Mouse (Mus musculus): Measurements from ENCODE around the gene Gm49378. TPM values are rescaled to one million over a fixed set of nuclear protein-coding genes. Genes with fewer than 3 reads are reported as not detected.

The Gm49378 gene
- polyA plus RNA-seq, 2 experiments from 2014 or later: 0.98 TPM; not detected in 1

DNA sequence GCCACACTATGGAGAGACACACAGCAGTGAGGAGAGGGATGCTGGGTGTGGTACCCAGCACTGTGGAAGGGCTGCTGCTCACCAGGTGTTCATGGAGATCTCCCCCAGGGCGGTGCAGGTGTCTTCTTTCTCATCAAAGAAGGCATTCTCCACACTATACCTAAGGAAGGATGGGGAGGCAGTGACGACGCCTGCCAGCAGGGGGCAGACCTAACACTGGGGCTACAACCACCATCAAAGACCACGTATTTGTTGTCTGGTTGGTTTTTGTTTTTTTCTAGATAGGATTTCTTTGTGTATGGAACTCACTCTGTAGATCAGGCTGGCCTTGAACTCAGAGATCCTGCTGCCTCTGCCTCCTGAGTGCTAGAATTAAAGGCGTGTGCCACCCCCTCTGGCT lies 8.4 kb downstream of the Gm49378 start:
- ATAC-seq: peak; percentile 80

DNA sequence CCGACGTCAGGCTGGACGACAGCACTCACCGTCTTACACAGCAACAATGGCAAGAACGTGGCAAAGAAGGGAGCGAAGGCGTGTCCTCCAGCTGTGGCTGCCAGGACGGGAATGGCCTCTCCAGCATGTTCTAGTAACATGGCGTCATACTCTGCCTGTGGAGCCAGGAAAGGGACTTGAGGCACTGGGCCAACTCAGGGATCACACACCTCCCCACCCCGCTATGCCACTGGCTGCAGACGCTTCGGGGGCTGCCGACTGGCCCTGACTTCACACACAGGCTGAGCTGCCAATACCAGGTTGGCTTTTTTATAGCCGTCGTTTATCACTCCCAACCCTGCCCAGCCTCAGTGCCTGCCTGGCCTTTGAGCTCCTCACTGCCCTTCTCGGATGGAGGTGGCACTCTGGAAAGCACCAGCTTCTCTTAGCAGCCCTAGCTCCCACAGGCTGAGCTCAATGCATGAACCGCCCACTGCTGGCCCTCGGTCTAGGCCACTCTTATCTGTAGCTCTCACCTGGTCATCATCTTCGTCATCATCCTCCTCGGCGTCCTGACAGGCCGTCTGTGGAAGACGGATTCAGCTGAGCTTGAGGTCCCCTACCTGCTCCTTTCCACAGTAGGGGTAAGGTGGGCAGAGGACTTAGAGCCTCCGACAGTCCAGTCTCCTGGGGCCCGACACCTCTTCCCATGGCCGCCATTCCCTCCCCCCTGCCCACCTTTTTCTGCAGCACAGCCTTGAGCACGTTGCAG lies 9.4 kb downstream of the Gm49378 start:
- ATAC-seq: no peak

DNA sequence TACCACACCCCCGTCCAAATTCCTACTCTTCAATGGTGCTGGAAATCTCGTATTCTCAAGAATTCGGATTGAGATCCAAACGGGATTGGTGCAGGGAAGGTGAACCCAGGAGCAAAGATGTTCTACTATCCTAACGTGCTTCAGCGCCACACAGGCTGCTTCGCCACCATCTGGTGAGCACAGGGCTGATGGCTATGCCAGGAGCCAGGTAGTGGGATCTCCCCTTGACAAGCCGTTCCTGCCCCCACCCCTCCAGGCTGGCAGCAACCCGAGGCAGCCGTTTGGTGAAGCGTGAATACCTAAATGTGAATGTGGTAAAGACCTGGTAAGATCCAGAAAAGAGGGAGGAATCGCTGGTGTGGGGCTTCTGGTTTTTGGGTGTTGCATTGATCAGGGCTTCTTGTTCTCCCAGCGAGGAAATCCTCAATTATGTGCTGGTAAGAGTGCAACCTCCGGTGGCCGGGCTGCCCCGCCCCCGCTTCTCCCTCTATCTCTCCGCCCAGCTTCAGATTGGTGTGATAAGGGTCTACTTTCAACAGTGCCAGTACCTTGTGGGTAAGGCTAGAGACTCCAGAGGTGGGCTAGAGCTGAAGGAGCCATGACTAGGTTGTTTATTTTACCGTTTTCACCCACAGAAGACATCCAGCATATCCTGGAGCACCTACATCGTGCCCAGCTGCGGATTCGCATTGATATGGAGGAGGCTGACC lies 19.1 kb downstream of the Gm49378 start:
- ATAC-seq: peak; percentile 27

DNA sequence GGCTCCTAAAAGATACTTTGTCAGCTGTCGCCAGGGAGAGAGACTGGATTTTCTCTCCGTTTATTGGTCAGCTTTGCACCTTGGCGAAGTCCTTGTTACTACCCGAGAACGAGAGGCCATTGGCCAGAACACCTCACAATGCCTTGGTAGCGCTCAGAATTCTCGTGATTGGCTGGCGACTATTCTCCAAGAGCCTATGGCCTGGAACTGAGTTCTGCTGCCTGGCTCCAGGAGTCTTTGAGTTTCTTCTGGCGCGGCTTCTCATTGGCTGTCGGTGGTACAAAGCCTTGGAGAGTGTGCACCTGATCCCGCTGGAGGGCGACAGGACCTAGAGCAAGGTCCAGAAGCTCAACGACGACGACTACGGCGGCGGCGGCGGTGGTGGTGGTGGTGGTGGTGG lies 19.9 kb downstream of the Gm49378 start, which contains the start of gene Rec8:
Gene Rec8 (plus strand): TSS at position 216 of the 400 bp plus-strand sequence.
- ATAC-seq: peak; percentile 92

DNA sequence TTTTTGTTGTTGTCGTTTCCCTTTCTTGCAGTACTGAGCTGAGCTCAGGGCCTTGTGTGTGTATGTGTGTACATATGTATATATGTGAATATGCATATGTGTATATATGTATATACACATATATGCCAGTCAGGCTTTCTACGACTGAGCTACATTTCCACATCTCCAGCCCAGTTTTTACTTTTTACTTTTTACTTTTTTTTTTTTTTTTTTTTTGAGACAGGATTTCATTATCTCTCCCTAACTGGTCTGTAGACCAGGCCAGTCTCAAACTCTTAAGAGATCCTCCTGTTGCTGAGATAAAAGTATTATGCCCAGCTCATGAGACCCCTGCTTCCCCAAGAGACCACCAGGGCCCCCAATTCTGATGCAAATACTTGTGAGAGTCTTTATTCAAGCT lies 20.9 kb downstream of the Gm49378 start:
- no peak for ATAC-seq

DNA sequence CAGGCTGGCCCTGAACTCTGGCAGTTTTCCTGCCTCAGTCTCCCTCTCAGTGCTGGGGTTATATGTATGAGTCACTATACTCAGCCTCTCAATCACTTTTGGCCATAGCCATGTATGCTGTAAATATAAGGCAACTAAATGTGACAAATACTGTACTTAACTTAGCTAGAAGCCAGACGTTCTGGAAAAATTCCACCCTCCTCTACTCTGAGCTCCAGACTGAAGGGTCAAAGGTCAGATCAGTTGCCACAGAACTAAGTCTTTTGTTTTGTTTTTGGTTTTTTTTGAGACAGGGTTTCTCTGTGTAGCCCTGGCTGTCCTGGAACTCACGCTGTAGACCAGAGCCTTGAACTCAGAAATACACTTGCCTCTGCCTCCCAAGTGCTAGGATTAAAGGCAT lies 21.8 kb downstream of the Gm49378 start:
- no peak for ATAC-seq

DNA sequence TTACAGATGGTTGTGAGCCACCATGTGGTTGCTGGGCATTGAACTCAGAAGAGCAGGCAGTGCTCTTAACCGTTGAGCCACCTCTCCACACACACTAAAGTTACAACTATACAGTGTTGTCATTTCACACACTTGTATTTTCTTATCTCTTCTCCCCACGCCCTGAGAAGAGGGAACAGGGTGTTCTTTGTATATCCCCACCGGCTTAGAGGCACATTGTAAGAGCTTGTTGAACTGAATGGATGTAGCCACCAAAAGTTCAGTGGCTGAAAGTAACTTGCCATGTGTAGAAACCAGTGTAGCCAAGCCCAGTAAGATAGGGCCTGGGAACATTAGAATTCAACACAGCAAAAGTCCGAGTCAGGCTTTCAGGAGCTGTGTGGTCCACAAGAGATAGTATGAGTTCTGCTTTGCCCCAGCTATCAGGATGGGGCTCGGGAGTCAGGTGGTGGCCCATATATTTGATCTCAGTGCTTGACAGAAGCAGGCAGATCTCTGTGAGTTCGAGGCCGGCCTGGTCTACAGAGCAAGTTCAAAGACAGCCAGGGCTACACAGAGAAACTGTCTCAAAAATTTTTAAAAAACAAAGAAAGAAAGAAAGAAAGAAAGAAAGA lies 23.0 kb downstream of the Gm49378 start:
- no peak for ATAC-seq

DNA sequence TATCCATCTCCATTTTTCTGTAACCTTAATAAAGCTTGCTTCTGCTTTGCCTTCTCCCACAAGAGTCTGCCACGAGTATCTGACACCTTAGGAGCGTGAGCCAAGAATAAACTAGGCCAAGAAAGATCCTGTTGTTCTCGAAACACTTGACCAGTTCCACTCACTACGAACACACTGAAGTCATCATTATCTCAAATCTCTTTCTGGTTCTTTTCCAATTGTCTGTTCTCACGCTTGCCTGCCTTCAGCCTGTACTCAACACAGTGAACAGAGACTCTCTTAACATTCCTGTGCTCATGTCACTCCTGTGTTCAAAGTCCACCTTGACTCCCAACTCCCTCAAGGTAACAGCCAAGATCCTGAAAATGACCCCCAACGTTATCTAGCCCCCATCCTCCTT lies 24.3 kb downstream of the Gm49378 start:
- no peak for ATAC-seq

DNA sequence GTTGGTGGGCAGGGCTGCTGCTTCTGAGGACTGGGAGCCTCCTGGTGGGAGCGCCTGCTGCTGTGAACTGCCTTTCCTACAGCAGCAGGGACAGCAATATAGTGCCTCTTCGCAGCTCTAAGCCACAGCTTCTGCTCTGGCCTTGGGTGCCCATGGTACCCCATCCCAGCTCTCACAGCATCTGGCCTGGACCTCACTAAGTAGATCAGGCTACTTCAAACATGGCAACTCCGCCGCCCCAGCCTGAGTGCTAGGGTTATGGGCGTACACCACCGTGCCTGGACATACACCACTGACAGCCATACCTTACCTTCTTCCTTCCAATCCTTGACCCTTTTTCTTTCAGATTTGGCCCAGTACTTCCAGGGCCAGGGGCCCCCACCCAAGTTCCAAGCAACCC lies 29.4 kb downstream of the Gm49378 start:
- ATAC-seq: no peak

DNA sequence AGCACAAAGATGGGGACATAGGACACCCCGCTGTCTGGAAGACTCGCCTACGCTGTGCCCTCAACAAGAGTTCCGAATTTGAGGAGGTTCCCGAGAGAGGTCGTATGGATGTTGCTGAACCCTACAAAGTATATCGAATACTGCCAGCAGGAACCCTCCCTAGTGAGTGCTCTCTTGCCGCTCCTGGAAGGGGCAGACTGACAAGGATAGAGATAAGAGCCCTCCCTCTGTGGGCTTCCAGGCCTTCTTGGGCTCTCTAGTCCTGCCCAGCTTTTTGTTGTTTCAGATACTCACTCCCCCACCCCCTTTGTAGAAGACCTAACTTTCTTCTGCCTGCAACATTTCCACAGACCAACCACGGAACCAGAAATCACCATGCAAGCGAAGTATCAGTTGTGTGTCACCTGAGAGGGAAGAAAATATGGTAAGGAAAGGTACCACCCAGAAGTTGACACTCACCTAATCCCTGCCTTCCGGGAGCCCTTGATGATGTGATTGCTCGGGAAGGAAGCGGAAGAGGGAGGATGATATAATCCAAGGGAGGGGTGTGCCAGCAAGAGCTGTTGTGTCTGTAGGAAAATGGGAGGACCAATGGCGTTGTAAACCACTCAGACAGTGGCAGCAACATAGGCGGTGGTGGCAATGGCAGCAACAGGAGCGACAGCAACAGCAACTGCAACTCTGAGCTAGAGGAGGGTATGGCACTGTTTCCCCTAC lies 31.8 kb downstream of the Gm49378 start:
- no peak for ATAC-seq

DNA sequence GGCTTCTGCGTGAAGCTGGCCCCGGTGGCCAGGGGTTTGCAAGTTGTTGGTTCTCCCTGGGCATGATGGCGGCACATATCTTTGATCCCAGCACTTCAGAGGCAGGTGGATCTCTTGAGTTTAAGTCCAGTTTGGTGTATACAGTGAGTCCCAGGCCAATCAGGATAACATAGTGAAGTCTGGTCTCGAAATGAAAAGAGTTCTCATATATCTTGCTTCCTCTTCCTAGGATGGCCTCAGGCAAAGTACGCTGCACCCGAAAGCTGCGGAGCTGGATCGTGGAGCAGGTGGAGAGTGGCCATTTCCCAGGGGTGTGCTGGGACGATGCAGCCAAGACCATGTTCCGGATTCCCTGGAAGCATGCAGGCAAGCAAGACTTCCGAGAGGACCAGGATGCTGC lies 32.9 kb downstream of the Gm49378 start:
- no peak for ATAC-seq

DNA sequence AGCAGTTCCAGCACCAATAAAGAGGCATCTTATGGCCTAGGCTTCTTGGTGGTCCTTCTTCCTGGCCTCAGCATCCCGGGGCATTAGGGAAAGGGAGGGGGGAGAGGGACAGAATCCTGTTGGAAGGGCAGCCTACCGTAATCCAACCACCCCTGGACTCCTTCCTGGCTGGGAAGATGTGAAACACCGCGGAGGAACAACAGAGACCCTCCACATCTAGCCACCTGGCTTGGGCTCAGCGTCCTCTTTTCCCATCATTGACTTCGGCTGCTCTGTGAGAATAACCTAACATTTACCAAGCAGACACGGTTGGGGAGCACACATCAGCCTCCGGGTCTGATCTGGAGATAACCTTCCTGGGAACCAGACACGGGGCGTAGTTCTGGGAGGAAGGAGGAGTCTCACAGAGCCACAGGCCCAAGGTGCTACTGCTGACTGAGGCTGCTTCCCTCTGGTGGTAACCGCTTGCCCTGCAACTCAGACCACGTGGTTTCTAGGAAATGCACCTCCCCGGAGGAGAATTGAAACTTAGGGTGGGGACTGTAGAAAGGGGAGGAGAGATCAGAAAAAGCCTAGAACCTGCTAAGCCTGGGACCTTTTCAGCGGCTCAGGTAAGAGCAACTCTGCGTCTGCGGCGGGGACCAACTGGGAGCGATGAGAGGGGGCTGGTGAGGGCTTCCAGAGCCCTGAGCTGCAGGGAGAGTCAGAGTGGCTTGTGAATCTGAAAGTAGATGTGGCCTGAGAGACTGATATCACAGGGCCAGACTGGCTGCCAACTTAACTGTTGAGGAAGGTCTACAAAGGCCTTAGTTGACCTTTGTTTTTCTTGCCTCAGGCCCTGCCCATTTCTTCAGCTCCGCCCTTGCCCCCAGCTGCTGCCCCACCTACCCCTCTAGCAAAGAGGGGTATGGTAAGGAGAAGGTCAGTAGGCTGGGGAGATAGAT lies 33.8 kb downstream of the Gm49378 start:
- peak; percentile 96 for ATAC-seq

DNA sequence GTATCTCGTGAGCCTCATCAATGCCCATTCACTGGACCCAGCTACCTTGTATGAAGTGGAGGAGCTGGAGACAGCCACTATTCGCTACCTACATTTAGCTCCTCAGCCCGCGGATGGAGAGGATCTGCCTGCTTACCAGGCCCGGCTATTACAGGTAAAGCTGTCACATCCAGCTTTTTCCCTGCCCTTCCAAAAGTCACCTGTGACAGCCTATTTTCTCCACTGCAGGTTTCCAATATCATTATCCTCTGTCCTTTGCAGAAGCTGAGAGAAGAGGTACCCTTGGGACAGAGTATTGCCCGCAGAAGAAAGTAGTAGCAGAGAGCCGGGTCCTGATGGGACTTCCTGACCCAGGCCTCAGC lies 34.4 kb downstream of the Gm49378 start, which contains the start of gene Irf9:
Gene Irf9 (plus strand): TSS at position 301 of the 362 bp plus-strand sequence.
- ATAC-seq: no peak

DNA sequence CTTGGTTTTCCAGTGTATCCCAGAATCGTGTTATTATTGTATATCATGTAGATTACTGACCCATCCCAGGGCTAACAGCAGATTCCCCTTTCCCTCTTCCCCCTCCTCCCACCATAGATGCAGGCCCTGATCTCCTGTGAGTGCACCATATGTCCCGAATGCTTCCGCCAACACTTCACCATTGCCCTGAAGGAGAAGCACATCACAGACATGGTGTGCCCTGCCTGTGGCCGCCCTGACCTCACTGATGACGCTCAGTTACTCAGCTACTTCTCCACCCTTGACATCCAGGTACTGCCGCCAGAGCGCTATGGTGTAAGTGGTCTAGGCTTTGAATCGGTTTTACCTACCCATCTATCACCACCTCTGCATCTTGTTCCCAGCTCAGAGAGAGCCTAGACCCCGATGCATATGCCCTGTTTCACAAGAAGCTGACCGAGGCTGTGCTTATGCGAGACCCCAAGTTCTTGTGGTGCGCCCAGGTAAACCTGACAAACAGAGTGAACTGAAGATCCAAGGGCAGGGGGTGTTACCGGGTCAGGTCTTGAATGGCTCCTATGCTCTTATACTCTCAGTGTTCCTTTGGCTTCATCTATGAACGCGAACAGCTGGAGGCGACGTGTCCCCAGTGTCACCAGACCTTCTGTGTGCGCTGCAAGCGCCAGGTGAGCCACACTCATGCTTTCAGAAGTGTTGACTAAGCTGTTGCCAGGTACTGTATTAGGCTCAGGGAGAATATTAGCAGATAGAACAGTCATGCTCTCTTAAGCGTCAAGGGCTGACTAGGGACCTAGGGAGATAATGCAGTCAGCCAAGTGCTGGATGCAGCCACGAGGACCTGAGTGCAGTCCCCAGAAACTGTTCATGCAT lies 38.9 kb downstream of the Gm49378 start:
- no peak for ATAC-seq

DNA sequence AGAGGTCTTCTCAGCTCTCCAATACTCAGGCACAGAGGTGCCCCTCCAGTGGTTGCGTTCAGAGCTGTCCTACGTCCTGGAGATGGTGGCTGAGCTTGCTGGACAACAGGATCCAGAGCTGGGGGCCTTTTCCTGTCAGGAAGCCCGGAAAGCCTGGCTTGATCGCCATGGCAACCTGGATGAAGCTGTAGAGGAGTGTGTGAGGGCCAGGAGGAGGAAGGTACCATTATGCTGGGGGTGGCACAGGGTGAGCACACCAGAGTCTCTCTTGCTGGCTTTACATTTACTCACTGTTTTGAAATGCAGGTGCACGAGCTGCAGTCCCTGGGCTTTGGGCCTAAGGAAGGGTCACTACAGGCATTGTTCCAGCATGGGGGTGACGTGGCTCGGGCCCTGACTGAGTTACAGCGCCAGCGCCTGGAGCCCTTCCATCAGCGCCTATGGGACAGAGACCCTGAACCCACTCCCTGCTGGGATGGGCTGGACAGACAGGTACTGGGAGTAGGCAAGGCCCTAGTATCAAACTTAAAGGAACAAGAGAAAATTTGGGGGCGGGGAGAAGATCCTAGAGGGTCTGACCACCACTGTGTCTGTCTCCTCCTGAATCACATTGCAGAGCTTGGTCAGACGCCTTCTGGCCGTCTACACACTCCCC lies 41.5 kb downstream of the Gm49378 start:
- no peak for ATAC-seq

DNA sequence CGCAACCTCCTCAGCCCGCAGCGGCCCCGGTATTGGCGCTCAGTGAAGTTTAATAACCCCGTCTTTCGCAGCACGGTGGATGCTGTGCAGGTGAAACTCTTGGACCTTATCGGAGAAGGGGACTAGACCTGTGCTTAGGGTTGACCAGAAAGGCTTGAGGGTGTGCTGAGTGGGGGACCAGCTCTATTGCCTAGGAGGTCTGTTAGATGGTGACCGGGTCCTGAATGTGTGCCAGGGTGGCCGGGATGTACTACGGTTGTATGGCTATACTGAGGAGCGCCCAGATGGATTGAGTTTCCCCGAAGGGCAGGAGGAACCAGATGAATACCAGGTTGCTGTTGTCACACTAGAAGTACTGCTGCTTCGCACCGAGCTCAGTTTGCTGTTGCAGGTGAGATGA lies 45.5 kb downstream of the Gm49378 start:
- ATAC-seq: no peak

DNA sequence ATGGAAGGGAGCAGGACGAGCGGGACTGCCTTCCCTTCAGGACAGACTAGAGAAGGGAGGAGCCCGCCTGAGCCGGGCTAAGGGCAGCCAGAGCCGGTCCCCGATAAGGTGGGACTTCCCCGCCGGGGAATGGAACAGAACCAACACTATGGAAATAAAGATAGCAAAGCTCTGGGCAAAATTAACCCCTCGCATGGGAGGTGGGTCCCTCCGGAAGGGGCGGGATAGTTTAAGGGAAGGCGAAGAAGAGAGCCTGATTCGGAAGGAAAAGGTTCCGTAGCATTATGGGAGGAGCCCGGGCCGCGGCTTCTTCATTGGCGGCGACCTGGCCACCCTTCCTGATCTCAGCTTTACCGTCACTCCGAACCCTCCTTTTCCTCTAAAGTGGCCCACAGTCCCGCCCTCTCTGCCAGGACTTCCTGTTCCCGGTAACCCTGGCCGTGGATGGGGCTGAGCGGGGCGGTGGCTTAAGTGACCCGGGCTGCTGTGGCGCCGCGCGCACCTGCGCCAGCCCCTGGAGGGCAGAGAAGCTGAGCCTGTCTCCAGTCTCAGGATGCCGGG lies 46.3 kb downstream of the Gm49378 start, which contains the start of gene Rnf31:
Gene Rnf31 (plus strand): TSS at position 378 of the 561 bp plus-strand sequence.
- peak; percentile 76 for ATAC-seq

DNA sequence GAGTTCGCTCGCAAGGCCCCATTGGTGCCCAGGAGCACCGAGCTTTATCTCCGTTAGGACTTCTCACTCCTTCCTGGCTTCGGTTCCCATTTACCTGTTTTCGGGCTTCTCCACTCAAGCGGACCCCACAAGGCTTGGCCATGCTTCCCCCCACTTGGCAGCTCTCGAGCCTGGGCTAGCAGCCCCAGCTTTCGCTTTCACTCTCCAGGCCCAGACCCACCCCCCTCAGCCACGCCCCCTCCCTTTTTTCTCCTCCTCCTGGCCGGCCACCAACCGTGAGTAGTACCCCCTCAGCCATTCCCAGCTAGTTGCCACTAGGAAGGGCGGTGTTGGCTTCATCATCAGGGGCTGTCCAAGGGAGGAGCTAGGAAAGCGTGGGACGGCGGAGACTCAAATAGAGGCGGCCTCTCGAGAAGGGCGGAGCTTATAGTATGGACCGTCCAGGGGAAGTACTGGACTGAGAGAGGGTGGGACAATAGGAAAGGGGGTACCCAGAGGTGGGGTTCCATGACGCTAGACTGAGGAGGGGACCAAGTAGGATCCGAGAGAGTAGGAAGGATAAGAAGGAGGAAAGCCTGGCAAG lies 46.9 kb downstream of the Gm49378 start, which contains the start of gene Psme2:
Gene Psme2 (minus strand): TSS at position 366 of the 583 bp plus-strand sequence.
- ATAC-seq: peak; percentile 60

DNA sequence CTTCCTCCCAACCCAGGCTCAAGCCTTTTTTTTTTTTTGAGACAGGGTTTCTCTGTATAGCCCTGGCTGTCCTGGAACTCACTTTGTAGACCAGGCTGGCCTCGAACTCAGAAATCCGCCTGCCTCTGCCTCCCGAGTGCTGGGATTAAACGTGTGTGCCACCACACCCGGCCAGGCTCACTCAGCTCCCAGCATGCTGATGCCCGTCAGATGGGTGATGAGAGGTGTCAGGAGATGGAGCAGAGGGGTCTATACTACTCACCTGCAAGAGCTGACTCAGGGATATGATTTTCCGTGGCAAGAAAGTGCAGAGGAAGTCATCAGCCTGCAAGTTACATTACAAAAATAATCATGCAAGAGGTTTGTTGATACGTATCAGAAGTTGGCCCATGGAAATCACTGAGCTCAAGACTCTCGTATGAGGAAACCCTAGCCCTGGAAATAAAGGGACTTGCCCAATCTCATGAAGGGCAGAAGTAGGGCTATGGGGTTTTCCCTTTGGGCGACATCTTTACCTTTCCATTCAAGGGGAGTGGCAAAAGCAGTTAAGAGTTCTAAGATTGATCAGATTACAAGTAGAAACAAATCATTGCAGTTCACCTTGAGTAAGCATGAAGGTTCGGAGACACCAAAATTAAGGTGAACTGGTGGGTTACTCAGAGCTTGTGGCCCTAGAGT lies 47.8 kb downstream of the Gm49378 start:
- ATAC-seq: peak; percentile 35
